Mouse (Mus musculus) gastrocnemius, postnatal 10 days (tissue): Measurements from ENCODE around the gene Krt34. TPM values are rescaled to one million over a fixed set of nuclear protein-coding genes. Genes with fewer than 3 reads are reported as not detected.
A peak's percentile ranks its signal among the peaks of the same experiment; 100 is the strongest.

Source experiments
- DNase-seq: peaks from one replicate; pipeline ENCODE4 v3.0.0; 2021; ENCODE audit warnings: mixed read lengths
- long read RNA-seq, 2 experiments: library from polyadenylated mRNA; stranded (forward); transcript quantifications; one replicate each; pipeline ENCODE4 v2.0.0; 2021
- total RNA-seq, 2 experiments: library from RNA; stranded (reverse); gene quantifications; 2 replicates each; pipeline ENCODE4 v1.2.3; 2021

Gene Krt34
- not detected for total RNA-seq
- long read RNA-seq, experiment 1 = 0 reads
- long read RNA-seq, experiment 2 = 0 reads

- no peak for DNase-seq
These were observed at the start of gene Krt34 for GRCm38 (mm10) chr11:100041454-100041853. Gene Krt34 (minus strand): TSS chr11:100041554.

GRCm38 (mm10) chr11:100088378-100089025 is 47.1 kb upstream of the Krt34 start:
- DNase-seq = no peak

DNA sequence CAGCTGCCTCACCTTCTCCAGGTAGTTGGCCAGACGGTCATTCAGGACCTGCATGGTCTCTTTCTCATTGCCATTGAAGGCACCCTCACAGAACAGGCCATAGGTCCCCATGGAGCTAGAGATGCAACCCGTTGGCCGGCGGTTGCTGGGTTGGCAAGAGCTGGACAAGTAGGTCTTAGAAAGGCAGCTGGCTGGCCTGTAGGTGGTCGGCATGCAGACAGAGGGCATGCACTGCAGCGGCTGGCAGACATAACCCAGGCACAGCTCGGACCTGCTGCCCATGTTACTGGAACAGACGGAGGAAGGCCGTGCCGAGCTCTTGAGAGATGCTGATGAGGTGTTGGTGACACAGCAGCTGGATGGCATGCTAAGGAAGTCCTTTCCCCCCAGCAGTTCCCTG is 46.5 kb upstream of the Krt34 start, which contains the start of gene Krt32:
TSS of gene Krt32 (minus strand) at position 366 of the 400 bp plus-strand sequence.
- no peak for DNase-seq

DNA sequence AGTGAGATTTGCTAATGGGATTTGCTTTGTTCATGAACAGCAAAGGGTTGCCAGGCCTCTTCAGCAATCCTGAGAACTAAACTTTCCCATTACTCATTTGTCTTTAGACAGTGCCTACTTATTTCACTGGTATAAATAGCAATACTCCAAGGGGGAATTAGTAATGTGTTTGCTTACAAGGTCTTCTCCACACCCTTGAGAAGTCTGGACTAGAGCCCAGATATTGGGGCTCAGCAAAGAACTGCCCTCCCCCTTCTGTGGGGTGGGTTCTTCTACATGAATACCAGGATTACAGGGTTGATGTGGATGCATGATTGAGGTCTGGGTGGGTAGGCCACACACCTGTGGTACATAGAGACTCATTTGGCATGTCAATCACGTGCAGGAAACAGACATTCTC is 32.5 kb upstream of the Krt34 start:
- no peak for DNase-seq

- no peak for DNase-seq
These were observed 26.1 kb upstream of the Krt34 start for GRCm38 (mm10) chr11:100067293-100068036.

DNA sequence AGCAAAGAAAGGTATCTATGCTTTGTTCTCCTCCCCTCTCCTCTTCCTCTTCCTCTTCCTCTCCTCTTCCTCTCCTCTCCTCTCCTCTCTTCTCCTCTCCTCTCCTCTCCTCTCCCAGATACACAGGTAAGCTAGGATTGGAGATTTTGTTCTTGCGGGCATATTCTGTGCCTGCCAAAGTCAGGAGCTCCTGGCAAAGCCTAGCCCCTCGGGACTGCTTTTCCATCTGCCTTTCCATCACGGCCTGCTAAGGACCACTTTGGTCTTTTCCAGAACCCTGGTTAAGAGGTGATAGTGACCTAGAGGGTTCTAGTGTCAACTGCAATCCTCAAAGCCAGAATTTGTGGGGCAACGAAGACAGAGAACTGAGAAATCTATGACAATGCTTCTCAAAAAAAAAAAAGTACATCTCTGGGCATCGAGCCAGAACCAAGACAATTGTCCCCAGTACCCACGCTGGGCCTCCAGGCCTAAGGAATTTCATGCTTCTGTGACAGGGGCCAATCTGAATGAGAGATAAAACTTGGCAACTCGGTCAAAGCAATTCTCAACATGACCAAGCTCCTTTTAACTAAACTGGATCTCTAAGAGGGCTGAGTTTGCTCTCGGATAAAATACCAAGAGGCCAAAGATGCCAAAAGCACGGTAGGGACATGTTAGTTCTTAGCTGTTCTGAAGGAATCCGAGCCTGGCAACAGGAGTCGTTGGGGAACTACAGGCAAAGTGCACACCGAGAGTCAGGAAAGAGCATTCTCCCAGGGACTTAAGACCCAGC is 25.1 kb upstream of the Krt34 start:
- DNase-seq = no peak

- no peak for DNase-seq
These were observed 17.5 kb upstream of the Krt34 start for GRCm38 (mm10) chr11:100058875-100059274.

DNA sequence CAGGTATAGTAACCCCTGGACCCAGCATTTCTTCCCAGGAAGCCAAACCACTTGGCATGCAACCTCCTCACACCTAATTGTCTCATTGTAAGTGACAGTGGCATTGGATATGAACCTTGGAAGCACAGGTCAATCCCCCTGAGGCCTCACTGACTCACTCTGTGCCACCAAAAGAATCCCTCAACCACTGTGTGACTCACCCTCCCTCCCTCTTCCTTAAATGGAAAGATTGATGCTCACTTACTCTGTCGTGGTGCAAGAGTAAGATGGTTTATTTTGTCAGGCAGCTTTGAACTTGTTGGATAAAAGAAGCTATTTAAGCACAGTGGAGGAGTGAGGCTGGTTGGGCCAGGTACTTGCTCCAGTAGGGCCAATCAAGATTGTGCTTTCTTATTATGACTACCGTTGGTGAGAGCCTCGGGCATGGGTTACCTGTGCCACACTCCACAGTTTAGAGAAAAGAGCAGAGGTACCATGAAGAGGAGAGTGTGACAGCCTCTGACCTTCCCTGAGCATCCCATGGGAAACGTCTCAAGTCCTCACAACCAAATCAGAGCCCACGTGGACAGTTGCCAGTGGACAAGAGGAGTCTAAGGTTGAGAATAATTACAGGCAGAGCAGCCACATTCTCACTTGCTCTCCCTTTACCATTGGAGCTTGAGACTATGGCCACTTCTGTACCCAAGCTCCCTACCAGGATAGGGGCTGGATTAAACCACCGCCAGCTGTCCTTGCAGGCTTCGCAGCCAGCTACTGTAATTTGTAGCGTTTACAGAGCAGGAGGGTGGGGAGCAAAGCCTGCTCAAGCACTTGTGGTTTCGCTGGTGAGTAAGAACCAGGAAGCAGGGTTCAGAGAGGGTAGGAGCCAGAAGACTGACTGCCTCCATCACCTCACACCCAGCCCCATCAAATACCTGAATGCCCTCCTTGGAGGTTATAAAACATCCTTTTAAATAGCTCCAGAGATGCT is 14.6 kb upstream of the Krt34 start:
- no peak for DNase-seq

- no peak for DNase-seq
These were observed 9.1 kb upstream of the Krt34 start, which contains the start of gene Krt31 for GRCm38 (mm10) chr11:100050451-100050850. Gene Krt31 (minus strand): TSS chr11:100050551.

GRCm38 (mm10) chr11:100047193-100047592 is 5.8 kb upstream of the Krt34 start:
- no peak for DNase-seq

- DNase-seq = no peak
These were observed 5.0 kb upstream of the Krt34 start for GRCm38 (mm10) chr11:100046303-100046866.

- no peak for DNase-seq
These were observed 11.6 kb downstream of the Krt34 start, which contains the start of gene Krt33b for GRCm38 (mm10) chr11:100029768-100030167. Gene Krt33b (minus strand): TSS chr11:100029868.

DNA sequence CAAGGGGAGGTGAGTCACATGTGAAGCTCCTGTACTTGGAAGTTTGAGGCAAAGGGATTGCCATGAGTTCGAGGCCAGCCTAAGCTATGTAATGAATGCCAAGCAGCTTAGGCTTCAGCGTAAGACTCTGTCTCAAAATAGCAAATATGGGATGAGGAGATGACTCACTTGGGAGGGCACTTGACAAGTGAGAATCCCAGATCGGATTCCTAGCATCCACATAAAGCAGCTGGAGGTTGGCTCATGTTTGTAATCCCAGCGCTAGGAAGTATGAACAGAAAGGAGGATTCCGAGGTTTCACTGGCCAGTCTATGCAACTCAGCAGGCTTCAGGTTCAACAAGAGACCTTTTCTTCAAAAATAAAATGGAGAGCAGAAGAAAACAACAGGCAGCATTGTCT is 19.9 kb downstream of the Krt34 start:
- DNase-seq = no peak

- no peak for DNase-seq
These were observed 21.9 kb downstream of the Krt34 start for GRCm38 (mm10) chr11:100019466-100019865.

DNA sequence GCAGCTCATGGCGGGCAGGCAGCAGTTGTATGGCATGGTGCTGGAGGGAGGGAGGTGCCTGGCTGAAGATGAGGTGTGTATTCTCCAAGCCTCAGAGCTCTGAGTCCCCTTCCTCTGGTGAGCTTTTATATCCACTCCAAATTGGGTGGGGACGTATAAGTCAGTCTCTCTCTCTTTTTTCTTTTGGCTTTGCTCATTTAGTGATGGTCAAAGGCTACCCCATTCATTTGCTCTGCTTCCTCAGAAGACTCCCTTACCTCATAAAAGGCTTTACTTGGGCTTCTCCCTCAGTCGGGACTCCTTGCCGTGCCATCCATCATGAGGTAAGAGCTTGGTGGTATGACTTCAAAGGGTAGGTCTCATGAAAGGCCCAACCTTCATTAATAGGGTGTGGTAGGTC is 25.2 kb downstream of the Krt34 start, which contains the start of gene Krt33a:
TSS of gene Krt33a (minus strand) at position 101 of the 400 bp plus-strand sequence.
- no peak for DNase-seq

GRCm38 (mm10) chr11:100013691-100014171 is 27.6 kb downstream of the Krt34 start:
- DNase-seq = no peak

- no peak for DNase-seq
These were observed 30.7 kb downstream of the Krt34 start for GRCm38 (mm10) chr11:100010682-100011081.

GRCm38 (mm10) chr11:100008336-100008735 is 33.0 kb downstream of the Krt34 start:
- DNase-seq = no peak

GRCm38 (mm10) chr11:100006624-100007023 is 34.7 kb downstream of the Krt34 start:
- DNase-seq = no peak

- DNase-seq = no peak
These were observed 35.4 kb downstream of the Krt34 start for GRCm38 (mm10) chr11:100005905-100006304.

GRCm38 (mm10) chr11:100004846-100005245 is 36.5 kb downstream of the Krt34 start:
- DNase-seq = peak; percentile 36
